Mouse (Mus musculus) ES-Bruce4 (cell line): ENCODE results near the gene Fkbp14. TPM values are rescaled to one million over a fixed set of nuclear protein-coding genes. Genes with fewer than 3 reads are reported as not detected.

Experiments used
- H3K27ac ChIP-seq: 2 replicates; pipeline ENCODE4 v1.5.1; 2012; ENCODE audit warnings: low read length, inconsistent platforms; ENCODE audit not compliant: insufficient read depth
- H3K27me3 ChIP-seq: 2 replicates; pipeline ENCODE4 v1.6.1; 2012; ENCODE audit warnings: mild to moderate bottlenecking, low read length, inconsistent platforms; ENCODE audit not compliant: control insufficient read depth, poor library complexity, insufficient read depth, severe bottlenecking
- H3K36me3 ChIP-seq: 2 replicates; pipeline ENCODE4 v1.6.1; 2012; ENCODE audit warnings: inconsistent platforms, mild to moderate bottlenecking, low read length, moderate library complexity; ENCODE audit not compliant: control insufficient read depth, poor library complexity, insufficient read depth, severe bottlenecking
- H3K4me1 ChIP-seq: one replicate; pipeline ENCODE4 v1.8.1; 2011; ENCODE audit warnings: low read length; ENCODE audit not compliant: control insufficient read depth, insufficient read depth
- H3K4me3 ChIP-seq: 2 replicates; pipeline ENCODE4 v1.5.1; 2011; ENCODE audit warnings: low read depth, mild to moderate bottlenecking, low read length
- H3K9ac ChIP-seq: 2 replicates; pipeline ENCODE4 v1.6.1; 2012; ENCODE audit warnings: low read depth, mild to moderate bottlenecking, inconsistent platforms; ENCODE audit not compliant: poor library complexity, severe bottlenecking
- H3K9me3 ChIP-seq: replicated peaks from 2 replicates; pipeline ENCODE4 v1.6.1; 2012; ENCODE audit warnings: mild to moderate bottlenecking, low read length, inconsistent platforms; ENCODE audit not compliant: control insufficient read depth, poor library complexity, insufficient read depth, severe bottlenecking
- CTCF ChIP-seq: IDR thresholded peaks from one replicate; pipeline ENCODE4 v1.8.1; 2011; ENCODE audit warnings: low read depth, low read length
- EP300 ChIP-seq: IDR thresholded peaks from 2 replicates; pipeline ENCODE4 v1.6.1; 2011; ENCODE audit warnings: low read depth, low read length; ENCODE audit not compliant: insufficient read depth
- POLR2A ChIP-seq: IDR thresholded peaks from one replicate; pipeline ENCODE4 v1.8.1; 2011; ENCODE audit warnings: low read length; ENCODE audit not compliant: insufficient read depth
- polyA plus RNA-seq: library from polyadenylated mRNA; stranded (reverse); fragments of >200 nt; gene quantifications from 2 replicates; pipeline ENCODE4 v1.2.4, GENCODE M21; 2011; ENCODE audit warnings: low read depth; ENCODE audit not compliant: missing spikeins, insufficient read depth, insufficient read length

Fkbp14 gene
- polyA plus RNA-seq, 1 experiment, result 3.1 TPM

GRCm38 (mm10) chr6:54586175-54586574 is 10.9 kb downstream of the Fkbp14 start:
- Histone ChIP-seq H3K4me3 (no peak overlapping the region), H3K27me3 (no peaks in the 10 kb centered on the region), H3K27ac (no peak overlapping the region), H3K4me1 (no peaks in the 10 kb centered on the region), H3K36me3 (no peaks in the 10 kb centered on the region), H3K9me3 (no peaks in the 10 kb centered on the region), H3K9ac (no peak overlapping the region)
- no peak for TF ChIP-seq EP300
- no peak for TF ChIP-seq CTCF
- TF ChIP-seq POLR2A, result no peak

GRCm38 (mm10) chr6:54573218-54573955 is 23.7 kb downstream of the Fkbp14 start:
- Histone ChIP-seq H3K9ac (no peak overlapping the region), H3K9me3 (no peaks in the 10 kb centered on the region), H3K4me3 (no peak overlapping the region), H3K36me3 (no peaks in the 10 kb centered on the region), H3K27me3 (no peaks in the 10 kb centered on the region), H3K27ac (no peak overlapping the region), H3K4me1 (no peaks in the 10 kb centered on the region)
- no peak for TF ChIP-seq EP300
- TF ChIP-seq CTCF, result no peak
- no peak for TF ChIP-seq POLR2A

- Histone ChIP-seq H3K9ac (no peak overlapping the region), H3K27me3 (no peaks in the 10 kb centered on the region), H3K4me1 (no peaks in the 10 kb centered on the region), H3K4me3 (no peak overlapping the region), H3K36me3 (no peaks in the 10 kb centered on the region), H3K27ac (no peak overlapping the region), H3K9me3 (no peaks in the 10 kb centered on the region)
- no peak for TF ChIP-seq EP300
- no peak for TF ChIP-seq CTCF
- TF ChIP-seq POLR2A, result no peak
These were observed 27.3 kb downstream of the Fkbp14 start for GRCm38 (mm10) chr6:54569776-54570175.

GRCm38 (mm10) chr6:54566546-54566919 is 30.6 kb downstream of the Fkbp14 start:
- Histone ChIP-seq H3K9ac (no peak overlapping the region), H3K9me3 (no peaks in the 10 kb centered on the region)

GRCm38 (mm10) chr6:54565665-54566545 is 31.2 kb downstream of the Fkbp14 start, which contains the start of gene Scrn1:
Gene Scrn1 (minus strand): TSS chr6:54566489.
- Histone ChIP-seq H3K9ac (peak within 1 kb of the TSS; percentile 45), H3K9me3 (no peaks in the 10 kb centered on the region), H3K27ac (peak within 1 kb of the TSS; percentile 64), H3K36me3 (no peaks in the 10 kb centered on the region), H3K27me3 (no peaks in the 10 kb centered on the region), H3K4me3 (peak within 1 kb of the TSS; percentile 60), H3K4me1 (no peaks in the 10 kb centered on the region)
- TF ChIP-seq CTCF, result no peak
- TF ChIP-seq EP300, result peak; percentile 48

More at GRCm38 (mm10) chr6:54566546-54566919, 30.6 kb downstream of the Fkbp14 start:
- H3K27me3 ChIP-seq, result no peaks in the 10 kb centered on the region
- no peak overlapping the region for H3K4me3 ChIP-seq
- TF ChIP-seq CTCF (no peak), EP300 (no peak), POLR2A (no peak)
- no peaks in the 10 kb centered on the region for H3K36me3 ChIP-seq
- H3K27ac ChIP-seq, result no peak overlapping the region
- no peaks in the 10 kb centered on the region for H3K4me1 ChIP-seq

- H3K4me1 ChIP-seq, result no peaks in the 10 kb centered on the region
These were observed 32.1 kb downstream of the Fkbp14 start for GRCm38 (mm10) chr6:54565012-54565411.

More at GRCm38 (mm10) chr6:54565012-54565411, 32.1 kb downstream of the Fkbp14 start:
- no peaks in the 10 kb centered on the region for H3K36me3 ChIP-seq
- TF ChIP-seq POLR2A, result no peak
- no peak for TF ChIP-seq EP300
- TF ChIP-seq CTCF, result no peak
- no peaks in the 10 kb centered on the region for H3K9me3 ChIP-seq
- no peaks in the 10 kb centered on the region for H3K27me3 ChIP-seq
- peak overlapping the region; percentile 64 for H3K27ac ChIP-seq
- H3K9ac ChIP-seq, result no peak overlapping the region
- no peak overlapping the region for H3K4me3 ChIP-seq
